ENCODE assay signal across 11 mouse cellular contexts in genomic region chr11:20550196-20550595, GRCm38 (mm10).
"Had no signal": no experiment of that assay in that cellular context is flagged by ENCODE, and none has a peak within 500 bp of the region (broad histone marks: within the 10 kb centered on the region; RNA-seq: fewer than 3 reads in every experiment).

No protein-coding gene starts in this region.

- H3K27me3 ChIP-seq: limb, embryonic 15.5 days; neural tube, embryonic 15.5 days had no signal

- H3K27ac ChIP-seq: hindbrain, postnatal 0 days; limb, embryonic 15.5 days; midbrain, embryonic 10.5 days; neural tube, embryonic 15.5 days; stomach, postnatal 0 days had no signal

- H3K4me2 ChIP-seq: limb, embryonic 15.5 days; neural tube, embryonic 15.5 days had no signal

- H3K36me3 ChIP-seq: limb, embryonic 15.5 days; midbrain, embryonic 10.5 days; neural tube, embryonic 15.5 days had no signal

- ATAC-seq: hindbrain, postnatal 0 days had no signal

- H3K9ac ChIP-seq: limb, embryonic 15.5 days; neural tube, embryonic 15.5 days had no signal

- DNase-seq: layer of hippocampus, adult 9-11 months; layer of hippocampus, postnatal 36 days; lung, adult 18-20 months; midbrain, embryonic 14.5 days; thymus, postnatal 4 days had no signal

- H3K9me3 ChIP-seq: limb, embryonic 15.5 days; midbrain, embryonic 10.5 days; neural tube, embryonic 15.5 days had no signal

- H3K4me3 ChIP-seq: limb, embryonic 15.5 days; midbrain, embryonic 10.5 days; myocyte; neural tube, embryonic 15.5 days had no signal
